Mouse (Mus musculus): Measurements from ENCODE around the gene Mrm2. TPM values are rescaled to one million over a fixed set of nuclear protein-coding genes. Genes with fewer than 3 reads are reported as not detected.

Gene Mrm2
- polyA plus RNA-seq (2015; fragmentation: Nextera tagmentation; extraction: Ambion mirVana), result 12.4 and 13.0 TPM in 2 replicates

DNA sequence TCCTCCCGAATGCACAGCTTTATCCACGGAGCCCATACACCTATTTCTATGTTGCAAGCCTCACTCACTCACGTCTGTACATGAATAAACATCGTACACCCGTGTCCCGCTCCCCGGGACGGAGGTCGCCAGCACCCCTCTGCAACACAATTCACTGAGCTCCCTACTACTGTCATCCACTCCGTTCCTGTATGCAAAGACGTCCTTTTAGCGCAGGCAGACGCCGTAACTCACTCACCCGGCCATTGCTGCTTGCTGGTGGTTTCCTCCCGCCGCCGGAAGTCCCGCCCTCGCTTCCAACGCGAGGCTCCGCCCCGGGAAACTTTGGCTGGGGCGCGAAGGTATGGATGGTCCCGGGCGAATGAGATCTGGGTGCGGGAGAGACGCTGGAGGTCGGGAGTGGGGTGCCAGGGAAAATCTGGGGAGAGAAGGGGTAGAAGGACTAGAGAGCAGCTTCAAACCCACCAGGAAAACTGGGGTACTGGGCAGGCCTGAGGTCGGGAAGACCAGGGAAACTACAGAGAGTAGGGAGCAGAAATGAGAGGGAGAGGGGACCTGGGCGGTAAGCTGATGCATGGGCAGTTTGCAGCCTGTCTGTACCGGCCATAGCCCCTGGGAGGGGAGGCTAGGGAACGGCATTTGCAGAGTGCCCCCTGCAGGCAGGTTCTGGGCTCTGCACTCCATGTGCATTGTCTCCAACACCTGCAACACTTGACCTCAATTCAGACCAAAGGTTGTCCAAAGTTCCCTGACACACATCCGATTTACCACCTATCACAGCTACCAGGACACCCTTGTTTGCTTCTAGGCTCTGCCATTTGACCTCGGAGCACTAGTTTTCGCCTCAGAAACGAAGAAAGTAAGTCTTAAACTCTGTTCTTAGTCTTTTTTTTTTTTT, at the start of gene Mrm2:
Gene Mrm2, minus strand, starts transcription at position 284 of the 898 bp plus-strand sequence.
- Histone ChIP-seq H3K9me3 (replicated peaks) (no peaks in the 10 kb centered on the region), H3K27ac (peak within 1 kb of the TSS; percentile 91), H3K9ac (peak within 1 kb of the TSS; percentile 82), H3K27me3 (no peaks in the 10 kb centered on the region), H3K36me3 (peaks cover 31% of the 10 kb centered on the region), H3K4me1 (replicated peaks) (peaks cover 24% of the 10 kb centered on the region), H3K4me3 (replicated peaks) (peak within 1 kb of the TSS; percentile 74), H3K4me2 (peak within 1 kb of the TSS; percentile 88)
- peak; percentile 85 for ATAC-seq (ENCODE audit: low read depth)
- DNase-seq, result peak; percentile 80
- WGBS (ENCODE audit: insufficient replicate concordance), result under 1% methylated on average over 39 of the region's 39 CpGs

DNA sequence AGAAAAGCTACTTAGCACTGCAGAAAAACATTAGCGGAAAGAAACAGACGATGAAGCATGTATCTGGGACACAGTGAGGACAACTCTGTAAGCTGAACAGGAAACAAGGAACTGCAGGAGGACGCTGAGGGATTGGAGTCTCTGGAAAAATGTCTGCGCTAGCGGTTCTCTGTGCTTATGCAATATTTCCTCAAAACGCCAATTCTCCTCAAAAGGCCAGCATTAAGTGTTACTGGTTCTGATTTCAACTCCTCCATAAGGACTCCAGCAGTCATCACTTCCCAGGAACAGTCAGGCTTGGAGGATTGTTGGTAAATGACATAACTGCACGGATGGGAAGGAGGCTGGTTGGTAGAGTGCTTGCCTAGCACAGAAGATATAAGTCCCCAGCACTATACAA, 49.5 kb upstream of the Mrm2 start:
- Histone ChIP-seq H3K36me3 (no peaks in the 10 kb centered on the region), H3K9ac (no peak overlapping the region), H3K27ac (no peak overlapping the region), H3K9me3 (replicated peaks) (no peaks in the 10 kb centered on the region), H3K4me1 (replicated peaks) (peaks cover 39% of the 10 kb centered on the region), H3K4me2 (no peak overlapping the region), H3K27me3 (no peaks in the 10 kb centered on the region), H3K4me3 (replicated peaks) (no peak overlapping the region)
- ATAC-seq (ENCODE audit: low read depth) (no peak), DNase-seq (no peak)
- WGBS (ENCODE audit: insufficient replicate concordance), result 79% methylated on average over 7 of the region's 7 CpGs

DNA sequence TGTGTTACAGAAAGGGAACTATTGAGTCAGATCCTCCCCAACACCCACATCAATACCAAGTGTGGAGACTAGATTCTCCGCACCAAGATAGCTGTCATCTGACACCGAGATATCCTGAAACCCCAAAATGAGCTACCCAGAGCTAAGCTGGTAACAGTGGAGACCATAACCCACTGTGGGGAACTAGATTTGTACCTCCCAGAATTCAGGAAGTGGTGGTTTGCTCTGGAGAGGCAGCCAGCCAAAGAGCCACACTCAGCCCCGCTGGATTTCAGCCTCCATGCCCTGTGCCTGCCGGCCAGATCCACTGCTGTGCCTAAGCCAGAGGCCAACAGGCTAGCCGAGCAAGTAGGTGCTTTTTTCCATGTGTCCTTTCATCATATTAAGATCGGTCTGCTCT, 47.6 kb upstream of the Mrm2 start:
- Histone ChIP-seq H3K4me2 (no peak overlapping the region), H3K4me1 (replicated peaks) (peaks cover 38% of the 10 kb centered on the region), H3K9ac (no peak overlapping the region), H3K27ac (no peak overlapping the region), H3K27me3 (no peaks in the 10 kb centered on the region), H3K36me3 (no peaks in the 10 kb centered on the region), H3K4me3 (replicated peaks) (no peak overlapping the region), H3K9me3 (replicated peaks) (no peaks in the 10 kb centered on the region)
- WGBS (ENCODE audit: insufficient replicate concordance), result 29% methylated on average over 6 of the region's 6 CpGs
- ATAC-seq (ENCODE audit: low read depth) (no peak), DNase-seq (no peak)

GRCm38 (mm10) chr5:140378121-140378853, 46.6 kb upstream of the Mrm2 start:
- DNase-seq, result no peak
- Histone ChIP-seq H3K4me1 (replicated peaks) (peaks cover 33% of the 10 kb centered on the region), H3K4me3 (replicated peaks) (no peak overlapping the region), H3K9ac (no peak overlapping the region), H3K4me2 (no peak overlapping the region), H3K27ac (no peak overlapping the region), H3K9me3 (replicated peaks) (no peaks in the 10 kb centered on the region), H3K36me3 (no peaks in the 10 kb centered on the region), H3K27me3 (no peaks in the 10 kb centered on the region)
- no peak for ATAC-seq (ENCODE audit: low read depth)
- 63% methylated on average over 6 of the region's 6 CpGs for WGBS (ENCODE audit: insufficient replicate concordance)

GRCm38 (mm10) chr5:140375249-140375829, 43.6 kb upstream of the Mrm2 start:
- ATAC-seq (ENCODE audit: low read depth), result no peak
- Histone ChIP-seq H3K9ac (no peak overlapping the region), H3K27ac (no peak overlapping the region), H3K4me1 (replicated peaks) (peaks cover 35% of the 10 kb centered on the region), H3K36me3 (no peaks in the 10 kb centered on the region), H3K9me3 (replicated peaks) (no peaks in the 10 kb centered on the region), H3K4me3 (replicated peaks) (no peak overlapping the region), H3K27me3 (no peaks in the 10 kb centered on the region), H3K4me2 (no peak overlapping the region)
- WGBS (ENCODE audit: insufficient replicate concordance), result 69% methylated on average over 4 of the region's 4 CpGs
- no peak for DNase-seq

GRCm38 (mm10) chr5:140374226-140374625, 42.5 kb upstream of the Mrm2 start:
- Histone ChIP-seq H3K9me3 (replicated peaks) (no peaks in the 10 kb centered on the region), H3K9ac (no peak overlapping the region), H3K4me3 (replicated peaks) (no peak overlapping the region), H3K4me1 (replicated peaks) (peaks cover 42% of the 10 kb centered on the region), H3K27me3 (no peaks in the 10 kb centered on the region), H3K27ac (no peak overlapping the region), H3K36me3 (no peaks in the 10 kb centered on the region), H3K4me2 (no peak overlapping the region)
- ATAC-seq (ENCODE audit: low read depth) (no peak), DNase-seq (no peak)
- 62% methylated on average over 3 of the region's 3 CpGs for WGBS (ENCODE audit: insufficient replicate concordance)

DNA sequence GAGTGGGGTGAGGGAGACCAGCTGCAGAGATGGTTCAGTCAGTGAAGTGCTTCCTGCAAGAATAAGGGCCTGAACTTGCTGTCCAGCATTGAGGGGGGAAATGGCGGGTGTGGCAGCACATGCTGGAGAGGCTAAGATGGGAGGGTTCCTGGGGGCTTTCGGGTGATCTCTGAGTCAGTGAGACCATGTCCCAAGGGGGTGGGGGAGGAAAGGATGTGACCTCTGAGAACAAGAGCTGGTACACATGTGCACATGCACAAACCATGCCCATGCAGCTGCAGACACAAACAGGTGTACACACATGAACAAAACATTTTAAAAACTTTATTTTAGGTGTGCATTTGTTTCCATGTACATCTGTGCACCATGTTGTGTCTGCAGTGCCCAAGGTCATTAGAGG, 42.0 kb upstream of the Mrm2 start:
- ATAC-seq (ENCODE audit: low read depth) (no peak), DNase-seq (no peak)
- no peak overlapping the region for H3K4me2 ChIP-seq
- no peak overlapping the region for H3K27ac ChIP-seq
- no peak overlapping the region for H3K9ac ChIP-seq
- no peaks in the 10 kb centered on the region for H3K27me3 ChIP-seq
- no peaks in the 10 kb centered on the region for H3K36me3 ChIP-seq
- no peak overlapping the region for H3K4me3 ChIP-seq (replicated peaks)
- WGBS (ENCODE audit: insufficient replicate concordance), result 49% methylated on average over 2 of the region's 2 CpGs
- peaks cover 44% of the 10 kb centered on the region for H3K4me1 ChIP-seq (replicated peaks)
- no peaks in the 10 kb centered on the region for H3K9me3 ChIP-seq (replicated peaks)

DNA sequence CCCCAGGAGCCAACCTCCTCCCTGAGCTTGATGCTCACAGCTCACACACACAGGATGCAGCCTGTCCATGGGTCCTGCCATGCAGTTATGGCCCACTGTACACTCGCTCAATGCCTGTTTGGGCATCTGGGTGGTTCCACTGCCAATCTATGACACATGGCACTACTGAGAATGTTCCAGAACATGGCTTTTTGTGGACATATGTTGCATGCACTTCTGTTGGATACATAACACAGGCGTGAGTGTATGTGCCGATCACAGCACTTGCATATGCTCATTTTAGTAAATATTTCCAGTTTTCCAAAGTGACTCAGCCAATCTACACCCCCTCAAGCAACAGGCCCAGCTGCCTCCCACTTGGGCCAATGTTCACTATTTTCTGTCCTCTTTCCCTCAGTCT, 40.0 kb upstream of the Mrm2 start:
- ATAC-seq (ENCODE audit: low read depth), result no peak
- 78% methylated on average over 3 of the region's 3 CpGs for WGBS (ENCODE audit: insufficient replicate concordance)

GRCm38 (mm10) chr5:140370446-140371254, 39.0 kb upstream of the Mrm2 start:
- Histone ChIP-seq H3K4me3 (replicated peaks) (no peak overlapping the region), H3K27me3 (no peaks in the 10 kb centered on the region), H3K9ac (no peak overlapping the region), H3K27ac (peak overlapping the region; percentile 5), H3K4me1 (replicated peaks) (peaks cover 51% of the 10 kb centered on the region), H3K36me3 (no peaks in the 10 kb centered on the region; the same call in 1 of the 2 replicates), H3K4me2 (no peak overlapping the region), H3K9me3 (replicated peaks) (no peaks in the 10 kb centered on the region)
- DNase-seq (no peak), ATAC-seq (ENCODE audit: low read depth) (peak; percentile 48)
- WGBS (ENCODE audit: insufficient replicate concordance), result 36% methylated on average over 6 of the region's 6 CpGs

More for the DNA sequence above, 40.0 kb upstream of the Mrm2 start:
- Histone ChIP-seq H3K9me3 (replicated peaks) (no peaks in the 10 kb centered on the region), H3K4me3 (replicated peaks) (no peak overlapping the region), H3K27me3 (no peaks in the 10 kb centered on the region), H3K4me2 (no peak overlapping the region), H3K27ac (no peak overlapping the region), H3K4me1 (replicated peaks) (peaks cover 51% of the 10 kb centered on the region), H3K9ac (no peak overlapping the region), H3K36me3 (no peaks in the 10 kb centered on the region)
- DNase-seq, result no peak

DNA sequence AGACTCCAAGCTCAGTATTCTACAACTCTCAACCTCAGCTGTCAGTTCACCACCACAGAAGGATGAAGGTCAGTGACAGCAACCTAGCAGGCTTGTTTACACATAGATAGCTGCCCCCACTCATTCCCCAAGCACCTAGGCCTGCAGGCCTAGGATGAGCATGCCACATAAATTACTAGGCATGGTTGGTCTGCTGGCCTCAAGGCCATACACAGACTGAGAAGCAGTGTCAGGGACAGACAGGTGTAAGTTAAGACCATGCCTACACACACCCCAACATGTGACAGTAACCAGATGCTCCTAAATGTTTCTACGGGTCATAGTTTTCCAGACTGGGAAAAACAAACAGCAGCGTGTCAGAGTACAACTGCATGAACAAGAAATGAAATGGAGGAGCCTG, 37.8 kb upstream of the Mrm2 start:
- Histone ChIP-seq H3K4me1 (replicated peaks) (peaks cover 48% of the 10 kb centered on the region), H3K27me3 (no peaks in the 10 kb centered on the region), H3K4me2 (no peak overlapping the region), H3K27ac (peak overlapping the region; percentile 64), H3K9ac (no peak overlapping the region), H3K36me3 (no peaks in the 10 kb centered on the region; the same call in 1 of the 2 replicates), H3K4me3 (replicated peaks) (no peak overlapping the region), H3K9me3 (replicated peaks) (no peaks in the 10 kb centered on the region)
- 64% methylated on average over 2 of the region's 2 CpGs for WGBS (ENCODE audit: insufficient replicate concordance)
- ATAC-seq (ENCODE audit: low read depth), result peak; percentile 15; the same call in 1 of the 2 replicates
- no peak for DNase-seq
